In the genomic region with DNA sequence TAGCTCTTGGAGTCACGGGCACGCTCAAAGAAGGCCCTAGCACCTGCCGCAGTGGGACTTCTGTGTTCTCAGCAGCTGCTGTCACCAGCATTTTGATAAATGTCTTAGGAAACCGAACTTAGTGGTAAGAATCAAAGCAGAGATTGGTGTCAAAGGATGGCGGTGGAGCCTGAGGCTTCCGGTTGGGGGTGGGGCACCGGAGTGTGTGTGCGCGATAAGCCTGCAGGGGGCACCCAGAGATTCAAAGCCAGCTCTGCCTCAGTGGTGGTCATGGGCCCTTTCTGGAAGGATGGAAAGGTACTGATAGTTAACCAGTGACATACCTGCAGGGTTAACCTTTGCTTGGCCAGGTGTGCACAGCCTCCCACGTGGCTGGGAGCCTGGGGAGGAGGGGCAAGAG, we compare ENCODE assay signal across 8 mouse cellular contexts. TPM values are rescaled to one million over a fixed set of nuclear protein-coding genes. Genes with fewer than 3 reads are reported as not detected.
DNase-seq lines count a peak whose midpoint lies in the region; ATAC-seq and TF ChIP-seq lines count a peak whose summit lies in the region.

No protein-coding gene starts in this region.

- no peaks in the 10 kb centered on the region for H3K9me3 ChIP-seq in heart, postnatal 0 days (replicated peaks; ENCODE audit: control insufficient read depth, low read length)

- no peak for TF ChIP-seq POLR2A in brain, embryonic 14.5 days (IDR thresholded peaks at IDR 0.05; ENCODE audit: borderline replicate concordance, extremely low read depth, insufficient read depth, insufficient read length, poor library complexity, severe bottlenecking)

- peak; percentile 74 for TF ChIP-seq CTCF in layer of hippocampus, adult 2 months (conservative IDR thresholded peaks at IDR 0.05)
- peak; percentile 56 for TF ChIP-seq CTCF in brain, embryonic 14.5 days (IDR thresholded peaks at IDR 0.05; ENCODE audit: borderline replicate concordance, extremely low read depth, insufficient read depth, insufficient read length)
- peak; percentile 44 for TF ChIP-seq CTCF in heart, postnatal 0 days (IDR thresholded peaks at IDR 0.05; ENCODE audit: low read depth)

- H3K36me3 ChIP-seq in heart, postnatal 0 days (replicated peaks; ENCODE audit: control insufficient read depth, insufficient read depth, low read length), result peaks cover 8% of the 10 kb centered on the region; the same call in 1 of the 2 replicates

- peak in 1 of 2 experiments; percentile 55 for DNase-seq in layer of hippocampus, adult 2 months (ENCODE audit: low spot score in 2 of 2)
- DNase-seq in layer of hippocampus, postnatal 36 days, result no peak
- DNase-seq in brain, embryonic 14.5 days (ENCODE audit: low read depth), result peak; percentile 54
- no peak for DNase-seq in heart, postnatal 0 days (ENCODE audit: low spot score)
- DNase-seq in liver (peak; percentile 51), MN1 (ENCODE audit: low spot score) (no peak)
- peak; percentile 88 for DNase-seq in naive thymus-derived CD4-positive, alpha-beta T cell, adult 2 months (ENCODE audit: low read depth)
- DNase-seq in c-Kit-positive CD71-positive TER-119-positive erythroid progenitor cells, embryonic 14.5 days (ENCODE audit: low spot score), result no peak

- H3K27ac ChIP-seq in layer of hippocampus, adult 2 months, result peak overlapping the region; percentile 67
- H3K27ac ChIP-seq in heart, postnatal 0 days (ENCODE audit: low read depth), result no peak overlapping the region

- peaks cover 3% of the 10 kb centered on the region; the same call in 1 of the 2 replicates for H3K4me1 ChIP-seq in heart, postnatal 0 days (ENCODE audit: control insufficient read depth, insufficient read depth)

- no peak overlapping the region for H3K9ac ChIP-seq in heart, postnatal 0 days (replicated peaks; ENCODE audit: low read depth, low read length)

- ATAC-seq in heart, postnatal 0 days (ENCODE audit: insufficient read depth, low read depth), result no peak

- WGBS in heart, postnatal 0 days, result 18% methylated on average over 10 of the region's 10 CpGs

- no peak overlapping the region; the same call in 1 of the 2 replicates for H3K4me3 ChIP-seq in layer of hippocampus, adult 2 months
- no peak overlapping the region for H3K4me3 ChIP-seq in heart, postnatal 0 days (ENCODE audit: low read depth, low read length)

- no peaks in the 10 kb centered on the region for H3K27me3 ChIP-seq in heart, postnatal 0 days (ENCODE audit: control insufficient read depth, insufficient read depth, low read length)

- no peak for TF ChIP-seq EP300 in heart, postnatal 0 days (IDR thresholded peaks at IDR 0.05; ENCODE audit: low read depth)

- H3K4me2 ChIP-seq in heart, postnatal 0 days (ENCODE audit: low read depth, low read length), result peak overlapping the region; percentile 13; the same call in 1 of the 2 replicates

RNA-seq across cellular contexts. Expression of a gene that starts 21.0 kb away (rescaled TPM):
- total RNA-seq in layer of hippocampus, adult 2 months (2021), result under 1 TPM in 1 of 2 experiments, not detected in 1; 0.49 TPM
- under 1 TPM in 1 of 2 experiments, not detected in 1; 0.37 TPM for total RNA-seq in layer of hippocampus, postnatal 36 days (2021)
- 0.26 and 0.33 TPM in 2 replicates for polyA plus RNA-seq in brain, embryonic 14.5 days (2012; rRNA removed)
- 4,504 and 5,889 TPM in 2 replicates for total RNA-seq in heart, postnatal 0 days (2014; rRNA removed; ENCODE audit: low replicate concordance)
- 3,958 and 4,151 TPM in 2 replicates for polyA plus RNA-seq in heart, postnatal 0 days (2015; fragmentation: Nextera tagmentation; extraction: Ambion mirVana)

RNA-seq across cellular contexts. Expression of a gene that starts 27.0 kb away (rescaled TPM):
- not detected for total RNA-seq in layer of hippocampus, adult 2 months (2021)
- not detected for total RNA-seq in layer of hippocampus, postnatal 36 days (2021)
- 0.04 and 0.05 TPM in 2 replicates for polyA plus RNA-seq in brain, embryonic 14.5 days (2012; rRNA removed)
- total RNA-seq in heart, postnatal 0 days (2014; rRNA removed; ENCODE audit: low replicate concordance), result not detected in 2 replicates
- polyA plus RNA-seq in heart, postnatal 0 days (2015; fragmentation: Nextera tagmentation; extraction: Ambion mirVana), result 0.11 TPM in 2 replicates

Comparison
In these comparisons a context has a peak if more than half of its experiments do, and no peak if none do; other contexts are left out.
1. DNase-seq: peak in brain, embryonic 14.5 days (single experiment), liver (single experiment) and naive thymus-derived CD4-positive, alpha-beta T cell, adult 2 months (single experiment); none in layer of hippocampus, postnatal 36 days (0 of 2), heart, postnatal 0 days (single experiment), MN1 (single experiment) and c-Kit-positive CD71-positive TER-119-positive erythroid progenitor cells, embryonic 14.5 days (single experiment).
2. RNA of a gene that starts 21.0 kb away (total RNA-seq): 4,504 to 5,889 TPM in heart, postnatal 0 days; 0.49 TPM in layer of hippocampus, adult 2 months and 0.37 TPM in layer of hippocampus, postnatal 36 days; every median in the first group is over 1,000 times any median in the second.
3. Peak in every context shown above with its lines, with median percentiles within 50 percentile points of each other: CTCF ChIP-seq.